ENCODE assay signal across 23 mouse cellular contexts in genomic region chr11:108396076-108396829, GRCm38 (mm10). TPM values are rescaled to one million over a fixed set of nuclear protein-coding genes. Genes with fewer than 3 reads are reported as not detected.
"Had no signal": no experiment of that assay in that cellular context is flagged by ENCODE, and none has a peak within 500 bp of the region (broad histone marks: within the 10 kb centered on the region; RNA-seq: fewer than 3 reads in every experiment).

No protein-coding gene starts in this region.

- H3K4me3 ChIP-seq: left cerebral cortex, adult 2 months had no signal

- H3K27ac ChIP-seq: left cerebral cortex, adult 2 months had no signal

- H3K4me2 ChIP-seq: midbrain, embryonic 11.5 days had no signal

- ATAC-seq: intestine, postnatal 0 days had no signal

- DNase-seq: kidney, adult 2 months; kidney, postnatal 10 days; kidney, postnatal 36 days; layer of hippocampus, postnatal 36 days; lung, adult 2 months; lung, postnatal 14 days; lung, postnatal 4 days; midbrain, embryonic 14.5 days; thymus, adult 2 months; thymus, postnatal 14 days; thymus, postnatal 4 days had no signal

RNA-seq across cellular contexts. Expression of gene Apoh, which starts 53.1 kb away (rescaled TPM):
- total RNA-seq: megakaryocyte progenitor cell, adult 5-6 weeks; megakaryocyte-erythroid progenitor cell, adult 5-6 weeks; midbrain, postnatal 0 days had no signal
- polyA plus RNA-seq: intestine, embryonic 14.5 days; kidney, adult 2 months; kidney, embryonic 14.5 days; limb, embryonic 11.5 days; midbrain, embryonic 11.5 days; neural tube, embryonic 11.5 days; neural tube, embryonic 14.5 days; spleen, adult 2 months had no signal
